Mouse (Mus musculus): ENCODE measurements around the gene Cd37. TPM values are rescaled to one million over a fixed set of nuclear protein-coding genes. Genes with fewer than 3 reads are reported as not detected.

The Cd37 gene
- polyA plus RNA-seq, 1 experiment from 2014 or later: 1.1 TPM

GRCm38 (mm10) chr7:45229046-45229445 is 9.9 kb downstream of the Cd37 start:
- H3K4me2 ChIP-seq (replicated peaks; ENCODE audit: low read depth, low read length): no peak overlapping the region
- peaks cover 11% of the 10 kb centered on the region for H3K4me1 ChIP-seq (ENCODE audit: insufficient read depth, low read length)
- WGBS: 88% methylated on average over 8 of the region's 8 CpGs
- H3K9ac ChIP-seq (replicated peaks; ENCODE audit: low read length): no peak overlapping the region
- H3K4me3 ChIP-seq (ENCODE audit: low read length): no peak overlapping the region
- ATAC-seq (ENCODE audit: low FRiP score, low TSS enrichment): no peak
- no peaks in the 10 kb centered on the region for H3K9me3 ChIP-seq (ENCODE audit: low read length)
- H3K27ac ChIP-seq (ENCODE audit: low read length): no peak overlapping the region
- no peaks in the 10 kb centered on the region for H3K27me3 ChIP-seq (ENCODE audit: insufficient read depth, low read length)
- peaks cover 76% of the 10 kb centered on the region for H3K36me3 ChIP-seq (ENCODE audit: insufficient read depth, low read length)

DNA sequence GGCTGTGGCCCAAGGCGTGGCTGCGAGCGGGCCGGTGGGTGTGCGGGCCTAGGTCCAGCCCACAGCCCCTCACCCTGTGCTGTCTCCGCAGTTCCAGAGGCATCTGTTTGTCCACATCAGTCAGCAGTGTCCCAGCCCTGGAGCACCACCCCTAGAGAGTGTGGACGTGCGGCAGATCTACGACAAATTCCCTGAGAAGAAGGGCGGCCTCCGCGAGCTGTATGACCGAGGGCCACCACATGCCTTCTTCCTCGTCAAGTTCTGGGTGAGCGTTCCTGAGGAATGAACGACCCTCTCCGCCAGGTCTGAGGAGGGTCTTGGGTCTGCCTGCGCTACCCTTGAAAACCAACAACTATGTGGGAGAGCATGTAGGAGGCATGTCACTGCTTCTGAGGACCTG is 10.4 kb downstream of the Cd37 start:
- Histone ChIP-seq H3K36me3 (ENCODE audit: insufficient read depth, low read length) (peaks cover 81% of the 10 kb centered on the region), H3K4me1 (ENCODE audit: insufficient read depth, low read length) (peaks cover 6% of the 10 kb centered on the region), H3K4me2 (replicated peaks; ENCODE audit: low read depth, low read length) (no peak overlapping the region), H3K9ac (replicated peaks; ENCODE audit: low read length) (no peak overlapping the region), H3K4me3 (ENCODE audit: low read length) (no peak overlapping the region), H3K27me3 (ENCODE audit: insufficient read depth, low read length) (no peaks in the 10 kb centered on the region), H3K9me3 (ENCODE audit: low read length) (no peaks in the 10 kb centered on the region), H3K27ac (ENCODE audit: low read length) (no peak overlapping the region)
- WGBS: 88% methylated on average over 18 of the region's 18 CpGs
- no peak for ATAC-seq (ENCODE audit: low FRiP score, low TSS enrichment)

DNA sequence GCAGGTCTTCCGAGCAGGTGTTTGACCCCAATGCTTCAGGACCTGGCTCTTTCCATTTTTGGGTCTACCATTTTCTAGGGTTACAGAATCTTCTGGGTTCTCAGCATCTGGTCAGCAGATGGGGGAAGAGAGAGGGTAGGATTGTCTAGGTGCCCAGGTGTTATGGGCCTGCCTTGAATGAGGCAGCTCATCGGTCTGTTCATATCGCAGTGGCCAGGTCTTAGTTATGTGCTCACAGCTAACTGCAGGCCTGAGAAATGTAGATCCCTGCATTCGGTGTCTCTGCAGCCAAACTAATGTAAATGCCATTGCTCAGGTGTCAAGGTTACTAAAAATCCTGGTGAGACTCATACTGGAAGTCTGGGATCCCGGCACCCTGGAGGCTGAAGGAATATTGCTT is 12.5 kb downstream of the Cd37 start:
- Histone ChIP-seq H3K9ac (replicated peaks; ENCODE audit: low read length) (no peak overlapping the region), H3K27ac (ENCODE audit: low read length) (no peak overlapping the region), H3K4me1 (ENCODE audit: insufficient read depth, low read length) (no peaks in the 10 kb centered on the region), H3K4me2 (replicated peaks; ENCODE audit: low read depth, low read length) (no peak overlapping the region), H3K4me3 (ENCODE audit: low read length) (no peak overlapping the region), H3K36me3 (ENCODE audit: insufficient read depth, low read length) (peaks cover 85% of the 10 kb centered on the region), H3K27me3 (ENCODE audit: insufficient read depth, low read length) (no peaks in the 10 kb centered on the region), H3K9me3 (ENCODE audit: low read length) (no peaks in the 10 kb centered on the region)
- ATAC-seq (ENCODE audit: low FRiP score, low TSS enrichment): no peak
- WGBS: 98% methylated on average over 5 of the region's 5 CpGs

DNA sequence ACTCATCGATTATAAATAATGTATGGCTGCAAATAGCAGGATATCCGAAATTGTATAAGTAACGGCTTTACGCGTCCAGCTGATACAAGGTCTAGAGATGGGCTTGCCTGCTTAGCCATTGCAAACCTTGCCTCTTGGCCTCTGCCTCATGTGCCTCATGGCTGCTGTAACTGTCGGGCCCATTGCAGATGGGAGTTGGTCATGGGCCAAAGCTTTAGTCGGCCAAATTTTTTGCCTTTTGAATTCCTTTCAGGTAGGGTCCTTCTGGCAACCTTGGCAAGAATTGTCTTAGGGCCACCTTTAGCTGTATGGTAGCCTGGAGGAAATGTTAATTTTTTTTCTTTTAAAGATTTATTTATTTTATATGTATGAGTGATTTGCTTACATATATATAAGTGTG is 14.1 kb downstream of the Cd37 start:
- Histone ChIP-seq H3K9ac (replicated peaks; ENCODE audit: low read length) (no peak overlapping the region), H3K4me3 (ENCODE audit: low read length) (no peak overlapping the region), H3K27me3 (ENCODE audit: insufficient read depth, low read length) (no peaks in the 10 kb centered on the region), H3K4me1 (ENCODE audit: insufficient read depth, low read length) (no peaks in the 10 kb centered on the region), H3K9me3 (ENCODE audit: low read length) (no peaks in the 10 kb centered on the region), H3K27ac (ENCODE audit: low read length) (no peak overlapping the region), H3K4me2 (replicated peaks; ENCODE audit: low read depth, low read length) (no peak overlapping the region), H3K36me3 (ENCODE audit: insufficient read depth, low read length) (peaks cover 92% of the 10 kb centered on the region)
- WGBS: 88% methylated on average over 7 of the region's 7 CpGs
- ATAC-seq (ENCODE audit: low FRiP score, low TSS enrichment): no peak

GRCm38 (mm10) chr7:45221680-45222079 is 17.2 kb downstream of the Cd37 start:
- no peak for ATAC-seq (ENCODE audit: low FRiP score, low TSS enrichment)
- 86% methylated on average over 2 of the region's 2 CpGs for WGBS
- Histone ChIP-seq H3K27me3 (ENCODE audit: insufficient read depth, low read length) (no peaks in the 10 kb centered on the region), H3K36me3 (ENCODE audit: insufficient read depth, low read length) (peaks cover 92% of the 10 kb centered on the region), H3K27ac (ENCODE audit: low read length) (no peak overlapping the region), H3K4me1 (ENCODE audit: insufficient read depth, low read length) (peaks cover 27% of the 10 kb centered on the region), H3K9me3 (ENCODE audit: low read length) (no peaks in the 10 kb centered on the region), H3K4me2 (replicated peaks; ENCODE audit: low read depth, low read length) (no peak overlapping the region), H3K9ac (replicated peaks; ENCODE audit: low read length) (no peak overlapping the region), H3K4me3 (ENCODE audit: low read length) (no peak overlapping the region)

DNA sequence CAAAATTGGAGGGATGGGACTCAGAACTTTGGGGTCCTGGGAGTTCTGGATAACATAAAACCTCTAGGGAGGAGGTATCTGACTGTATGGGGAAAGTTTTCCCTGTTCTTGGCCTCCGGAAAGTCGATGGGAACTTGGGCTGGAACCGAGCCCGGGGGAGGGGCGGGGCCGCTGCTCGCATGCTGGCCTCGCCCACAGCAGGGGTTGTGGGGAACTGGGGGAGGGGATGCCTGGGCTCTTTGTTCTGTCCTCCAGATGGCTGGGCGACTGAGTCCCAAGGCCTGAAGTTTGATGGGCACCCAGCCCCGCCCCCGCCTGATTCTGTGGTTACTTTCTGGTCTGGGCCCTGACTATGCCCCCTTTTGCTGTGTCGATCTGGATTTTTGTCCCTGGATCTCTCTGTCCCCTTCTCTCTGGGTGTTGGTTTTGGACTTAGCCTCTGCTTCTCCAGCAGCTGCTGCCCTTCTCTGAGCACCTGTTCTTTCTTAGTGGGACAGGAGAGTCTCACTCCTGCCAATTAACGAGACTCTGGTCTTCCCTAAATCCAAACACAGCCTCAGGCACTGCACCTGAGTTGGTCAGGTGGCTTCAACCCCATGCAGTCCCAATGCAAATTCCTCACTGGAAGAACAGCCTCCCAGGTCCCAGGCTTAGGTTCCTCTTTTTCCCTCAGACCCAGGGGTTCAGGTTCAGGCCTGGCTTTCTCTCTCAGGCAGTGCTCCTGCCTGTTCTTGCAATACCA is 22.3 kb downstream of the Cd37 start:
- Histone ChIP-seq H3K27ac (ENCODE audit: low read length) (peak overlapping the region; percentile 97), H3K9me3 (ENCODE audit: low read length) (no peaks in the 10 kb centered on the region), H3K27me3 (ENCODE audit: insufficient read depth, low read length) (peaks cover 8% of the 10 kb centered on the region; the same call in 1 of the 2 replicates), H3K9ac (replicated peaks; ENCODE audit: low read length) (peak overlapping the region; percentile 99), H3K4me2 (replicated peaks; ENCODE audit: low read depth, low read length) (peak overlapping the region; percentile 89), H3K4me1 (ENCODE audit: insufficient read depth, low read length) (peaks cover 44% of the 10 kb centered on the region), H3K36me3 (ENCODE audit: insufficient read depth, low read length) (peaks cover 43% of the 10 kb centered on the region), H3K4me3 (ENCODE audit: low read length) (peak overlapping the region; percentile 93)
- ATAC-seq (ENCODE audit: low FRiP score, low TSS enrichment): peak; percentile 82
- 2% methylated on average over 13 of the region's 13 CpGs for WGBS

DNA sequence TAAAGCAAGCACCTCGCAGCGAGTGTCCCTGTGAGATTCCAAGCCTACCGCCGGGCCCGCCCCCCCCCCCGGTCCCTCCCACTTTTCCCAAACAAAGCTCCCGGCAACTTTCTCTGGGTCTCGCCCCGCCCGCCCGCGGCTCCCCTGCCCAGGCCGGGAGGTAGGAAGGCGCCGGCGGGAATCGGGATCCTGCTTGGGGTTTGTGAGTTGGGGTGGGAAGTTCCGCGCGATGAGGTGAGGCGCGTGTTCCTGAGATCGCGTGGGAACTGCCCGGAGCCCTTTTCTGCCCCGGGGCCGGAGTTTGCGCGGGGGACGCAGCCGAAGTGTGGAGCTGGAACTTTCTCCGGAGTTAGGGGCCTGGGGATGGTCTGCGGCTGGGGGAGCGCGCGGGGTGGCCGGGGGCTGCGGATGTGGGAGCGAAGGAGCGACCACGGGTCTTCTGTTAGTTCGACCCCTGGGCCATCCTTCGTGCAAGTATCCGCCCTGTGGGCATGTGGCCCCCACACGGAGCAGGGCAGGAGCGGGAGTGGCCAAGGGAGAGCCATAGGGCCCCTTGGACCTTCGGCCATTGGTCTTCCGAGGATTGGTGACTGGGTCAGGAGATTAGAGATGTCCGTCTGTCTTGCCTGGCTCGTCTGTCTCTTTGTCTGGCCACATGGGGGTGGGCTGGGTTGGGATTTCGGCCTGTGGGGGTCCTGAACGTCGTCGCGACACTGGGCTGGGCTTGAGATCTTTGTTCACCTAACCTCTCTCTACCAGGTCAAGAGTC is 23.1 kb downstream of the Cd37 start, which contains the start of gene Tead2:
Tead2 (plus strand) TSS at position 81 of the 769 bp plus-strand sequence.
- peaks cover 45% of the 10 kb centered on the region for H3K4me1 ChIP-seq (ENCODE audit: insufficient read depth, low read length)
- WGBS: under 1% methylated on average over 53 of the region's 55 CpGs

DNA sequence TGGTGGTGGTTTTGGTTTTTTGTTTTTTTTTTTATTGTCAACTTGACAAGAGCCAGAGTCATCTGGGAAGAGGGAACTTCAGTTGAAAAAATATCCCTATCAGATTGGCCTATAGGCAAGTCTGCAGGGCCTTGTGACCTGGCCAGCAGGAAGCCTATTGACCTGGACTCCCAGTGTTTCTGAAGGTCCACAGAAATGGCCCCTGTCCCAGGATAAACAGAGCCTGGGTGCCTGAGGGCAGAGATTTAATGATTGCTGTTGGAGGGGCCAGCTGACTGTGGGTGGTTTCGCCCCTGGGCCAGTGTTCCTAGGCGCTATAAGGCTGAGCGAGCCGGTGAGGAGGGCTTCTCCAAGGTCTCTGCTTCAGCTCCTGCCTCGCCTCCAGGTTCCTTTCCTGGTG is 25.2 kb downstream of the Cd37 start:
- no peak for ATAC-seq (ENCODE audit: low FRiP score, low TSS enrichment)
- peaks cover 38% of the 10 kb centered on the region for H3K4me1 ChIP-seq (ENCODE audit: insufficient read depth, low read length)
- peaks cover 25% of the 10 kb centered on the region for H3K27me3 ChIP-seq (ENCODE audit: insufficient read depth, low read length)
- no peak overlapping the region for H3K27ac ChIP-seq (ENCODE audit: low read length)
- H3K4me2 ChIP-seq (replicated peaks; ENCODE audit: low read depth, low read length): no peak overlapping the region
- 65% methylated on average over 5 of the region's 5 CpGs for WGBS
- no peak overlapping the region for H3K9ac ChIP-seq (replicated peaks; ENCODE audit: low read length)
- H3K4me3 ChIP-seq (ENCODE audit: low read length): no peak overlapping the region
- H3K36me3 ChIP-seq (ENCODE audit: insufficient read depth, low read length): peaks cover 15% of the 10 kb centered on the region
- H3K9me3 ChIP-seq (ENCODE audit: low read length): no peaks in the 10 kb centered on the region

More for the DNA sequence above, 23.1 kb downstream of the Cd37 start, which contains the start of gene Tead2:
- H3K27me3 ChIP-seq (ENCODE audit: insufficient read depth, low read length): peaks cover 16% of the 10 kb centered on the region
- ATAC-seq (ENCODE audit: low FRiP score, low TSS enrichment): peak; percentile 64
- H3K4me2 ChIP-seq (replicated peaks; ENCODE audit: low read depth, low read length): peak within 1 kb of the TSS; percentile 89
- peak within 1 kb of the TSS; percentile 93 for H3K4me3 ChIP-seq (ENCODE audit: low read length)
- peaks cover 36% of the 10 kb centered on the region for H3K36me3 ChIP-seq (ENCODE audit: insufficient read depth, low read length)
- peak within 1 kb of the TSS; percentile 97 for H3K27ac ChIP-seq (ENCODE audit: low read length)
- peak within 1 kb of the TSS; percentile 99 for H3K9ac ChIP-seq (replicated peaks; ENCODE audit: low read length)
- H3K9me3 ChIP-seq (ENCODE audit: low read length): no peaks in the 10 kb centered on the region

GRCm38 (mm10) chr7:45212356-45212755 is 26.6 kb downstream of the Cd37 start:
- Histone ChIP-seq H3K4me3 (ENCODE audit: low read length) (no peak overlapping the region), H3K4me2 (replicated peaks; ENCODE audit: low read depth, low read length) (peak overlapping the region; percentile 48)

More at GRCm38 (mm10) chr7:45212356-45212755, 26.6 kb downstream of the Cd37 start:
- Histone ChIP-seq H3K4me1 (ENCODE audit: insufficient read depth, low read length) (peaks cover 25% of the 10 kb centered on the region), H3K27ac (ENCODE audit: low read length) (no peak overlapping the region), H3K9ac (replicated peaks; ENCODE audit: low read length) (no peak overlapping the region), H3K9me3 (ENCODE audit: low read length) (no peaks in the 10 kb centered on the region; the same call in 1 of the 2 replicates), H3K36me3 (ENCODE audit: insufficient read depth, low read length) (peaks cover 2% of the 10 kb centered on the region; the same call in 1 of the 2 replicates), H3K27me3 (ENCODE audit: insufficient read depth, low read length) (peaks cover 25% of the 10 kb centered on the region)
- no peak for ATAC-seq (ENCODE audit: low FRiP score, low TSS enrichment)
- WGBS: 70% methylated on average over 7 of the region's 7 CpGs
